Mouse (Mus musculus): ENCODE measurements around the gene Pih1d2. TPM values are rescaled to one million over a fixed set of nuclear protein-coding genes. Genes with fewer than 3 reads are reported as not detected.

Gene Pih1d2
- polyA plus RNA-seq (2012; rRNA removed), result 38.2 and 40.3 TPM in 2 replicates

DNA sequence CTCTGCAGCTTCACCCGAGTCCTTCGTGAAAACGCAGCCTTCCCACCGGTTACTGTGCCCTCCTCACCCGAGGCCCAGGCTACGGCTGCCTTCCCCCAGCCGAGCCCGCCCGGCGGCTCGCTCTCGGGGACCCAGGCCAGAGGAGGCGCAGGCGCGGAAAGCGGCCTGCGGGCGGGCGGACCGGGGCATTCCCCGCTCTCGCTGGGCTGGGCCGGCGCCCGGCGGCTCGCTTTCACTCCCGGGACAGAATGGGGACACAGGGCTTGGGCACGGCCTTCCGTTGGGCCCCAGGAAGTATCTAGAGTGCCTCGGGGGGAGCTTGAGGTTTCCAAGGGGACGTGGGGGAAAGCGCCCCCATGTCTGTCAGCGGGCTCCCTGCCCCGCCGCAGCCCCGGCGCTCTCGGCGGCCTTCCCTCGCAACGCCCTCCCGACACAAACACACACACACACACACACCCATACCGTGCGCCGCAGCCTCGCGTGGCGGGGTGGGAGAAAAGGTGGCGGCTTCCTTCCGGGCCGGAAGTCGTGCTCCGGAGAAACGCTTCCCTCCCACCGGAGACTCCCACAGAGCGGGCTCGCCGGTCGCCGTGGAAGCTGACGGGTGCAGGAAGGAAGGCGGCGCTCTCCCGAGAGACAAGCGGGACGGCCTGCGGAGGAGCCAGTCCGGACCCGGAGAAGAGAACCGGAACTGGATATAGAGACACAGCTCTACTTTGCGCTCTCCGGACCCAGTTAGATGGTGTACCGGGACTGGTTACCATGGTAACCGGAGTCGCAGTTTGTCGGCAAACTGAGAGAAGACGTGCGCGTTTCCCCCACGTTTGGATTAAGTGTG, at the start of gene Pih1d2, which contains the start of gene Nkapd1:
Gene Pih1d2, plus strand, starts transcription at position 556 of the 838 bp plus-strand sequence.
Gene Nkapd1, minus strand, starts transcription at position 699 of the 838 bp plus-strand sequence.
- no peaks in the 10 kb centered on the region; the same call in none of the 2 replicates for H3K4me1 ChIP-seq (ENCODE audit: control insufficient read depth, insufficient read depth, low read length)
- peak within 1 kb of the TSS; percentile 97 for H3K4me3 ChIP-seq (ENCODE audit: control insufficient read depth, low read depth, low read length)
- no peaks in the 10 kb centered on the region for H3K27me3 ChIP-seq (ENCODE audit: control insufficient read depth, insufficient read depth, low read length)
- H3K27ac ChIP-seq (ENCODE audit: control insufficient read depth, insufficient read depth, low read depth, low read length), result peak within 1 kb of the TSS; percentile 97
- TF ChIP-seq POLR2A (IDR thresholded peaks at IDR 0.05; ENCODE audit: control insufficient read depth, low read depth, low read length) (peak; percentile 75), CTCF (IDR thresholded peaks at IDR 0.05; ENCODE audit: control insufficient read depth, insufficient read depth, insufficient replicate concordance, low read depth, low read length) (no peak)
- H3K36me3 ChIP-seq (ENCODE audit: control insufficient read depth, insufficient read depth, low read length), result peaks cover 3% of the 10 kb centered on the region

DNA sequence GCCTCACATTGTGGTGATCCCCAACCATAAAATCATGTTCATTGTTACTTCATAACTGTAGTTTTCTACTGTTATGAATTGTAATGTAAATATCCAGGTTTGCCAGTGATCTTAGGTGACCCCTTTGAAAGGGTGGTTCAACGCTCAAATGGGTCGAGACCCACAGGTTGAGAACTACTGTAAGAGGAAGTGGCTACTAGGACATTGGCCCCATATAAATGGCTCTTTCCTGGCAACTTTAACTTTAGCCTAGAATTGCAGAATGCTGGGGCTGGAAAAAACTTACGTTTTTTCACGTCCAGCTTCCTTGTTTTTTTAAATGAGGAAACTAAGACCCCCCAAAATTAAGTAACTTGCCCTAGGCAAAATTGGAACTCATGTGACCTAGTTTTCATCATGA, 49.7 kb upstream of the Pih1d2 start:
- Histone ChIP-seq H3K4me3 (ENCODE audit: control insufficient read depth, low read depth, low read length) (no peak overlapping the region), H3K27ac (ENCODE audit: control insufficient read depth, insufficient read depth, low read depth, low read length) (no peak overlapping the region), H3K27me3 (ENCODE audit: control insufficient read depth, insufficient read depth, low read length) (no peaks in the 10 kb centered on the region), H3K4me1 (ENCODE audit: control insufficient read depth, insufficient read depth, low read length) (no peaks in the 10 kb centered on the region), H3K36me3 (ENCODE audit: control insufficient read depth, insufficient read depth, low read length) (no peaks in the 10 kb centered on the region)
- TF ChIP-seq POLR2A (IDR thresholded peaks at IDR 0.05; ENCODE audit: control insufficient read depth, low read depth, low read length), result no peak
- no peak for TF ChIP-seq CTCF (IDR thresholded peaks at IDR 0.05; ENCODE audit: control insufficient read depth, insufficient read depth, insufficient replicate concordance, low read depth, low read length)

DNA sequence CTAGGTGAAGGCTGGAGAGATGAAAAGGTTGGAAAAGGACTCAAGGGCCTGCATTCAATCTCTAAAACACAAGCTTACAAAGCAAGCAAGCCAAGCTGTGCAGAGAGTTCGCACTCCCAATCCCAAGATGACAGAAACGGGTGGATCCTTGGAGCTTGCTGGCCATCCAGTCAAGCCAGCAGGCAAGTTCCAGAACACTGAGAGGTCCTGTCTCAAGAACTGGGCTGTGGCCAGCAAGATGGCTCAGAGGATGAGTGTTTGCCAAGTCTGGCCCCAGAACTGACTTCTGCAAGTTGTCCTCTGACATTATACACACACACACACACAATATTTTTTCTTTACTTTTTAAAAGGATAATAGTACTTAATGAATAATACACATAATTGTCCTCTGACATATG, 49.2 kb upstream of the Pih1d2 start:
- Histone ChIP-seq H3K36me3 (ENCODE audit: control insufficient read depth, insufficient read depth, low read length) (no peaks in the 10 kb centered on the region), H3K4me1 (ENCODE audit: control insufficient read depth, insufficient read depth, low read length) (no peaks in the 10 kb centered on the region), H3K4me3 (ENCODE audit: control insufficient read depth, low read depth, low read length) (no peak overlapping the region), H3K27me3 (ENCODE audit: control insufficient read depth, insufficient read depth, low read length) (no peaks in the 10 kb centered on the region), H3K27ac (ENCODE audit: control insufficient read depth, insufficient read depth, low read depth, low read length) (no peak overlapping the region)
- no peak for TF ChIP-seq CTCF (IDR thresholded peaks at IDR 0.05; ENCODE audit: control insufficient read depth, insufficient read depth, insufficient replicate concordance, low read depth, low read length)
- TF ChIP-seq POLR2A (IDR thresholded peaks at IDR 0.05; ENCODE audit: control insufficient read depth, low read depth, low read length), result no peak

DNA sequence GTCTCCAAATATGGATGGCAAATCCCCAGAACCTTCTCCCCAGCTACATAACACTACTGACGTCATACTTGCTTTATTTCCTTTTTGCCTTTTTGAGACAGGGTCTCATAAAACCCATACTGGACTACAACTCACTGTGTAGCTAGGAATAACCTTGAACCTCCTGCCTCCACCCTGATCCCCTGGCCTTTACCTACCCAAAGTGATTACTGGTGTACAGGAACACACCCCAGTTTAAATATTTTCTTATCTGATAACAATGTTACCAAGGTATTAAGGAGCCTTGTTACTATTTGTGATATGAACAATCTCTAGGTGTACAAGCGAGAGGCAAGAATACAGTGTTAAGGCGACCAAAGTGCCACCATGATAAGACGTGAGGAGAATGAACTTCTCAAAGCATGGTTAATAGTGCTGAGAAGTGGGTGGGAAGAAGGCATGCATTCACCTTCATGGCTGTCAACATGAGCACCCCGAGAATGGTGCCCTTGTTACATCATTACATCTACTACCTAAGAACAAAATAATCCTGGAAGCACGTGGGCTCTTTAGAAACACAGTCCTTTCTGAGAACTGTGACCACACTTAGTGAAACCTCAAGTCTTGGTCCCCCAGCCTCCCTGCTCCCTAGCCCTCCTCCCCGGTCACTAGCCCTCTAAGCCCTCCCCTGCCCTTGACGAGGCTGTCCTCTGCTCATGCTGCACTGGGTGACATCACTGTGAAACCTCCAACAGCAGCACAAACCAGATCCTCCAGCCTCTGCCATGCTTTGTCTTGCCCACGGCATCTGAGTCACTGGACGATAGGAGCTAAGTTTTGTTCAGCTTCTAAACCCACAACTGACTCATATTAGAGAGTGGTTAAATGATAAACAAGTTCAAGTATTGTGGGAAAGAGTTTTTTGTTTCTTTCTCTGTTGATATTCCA, 47.3 kb upstream of the Pih1d2 start:
- no peak for TF ChIP-seq CTCF (IDR thresholded peaks at IDR 0.05; ENCODE audit: control insufficient read depth, insufficient read depth, insufficient replicate concordance, low read depth, low read length)
- TF ChIP-seq POLR2A (IDR thresholded peaks at IDR 0.05; ENCODE audit: control insufficient read depth, low read depth, low read length), result no peak
- Histone ChIP-seq H3K36me3 (ENCODE audit: control insufficient read depth, insufficient read depth, low read length) (no peaks in the 10 kb centered on the region), H3K4me1 (ENCODE audit: control insufficient read depth, insufficient read depth, low read length) (no peaks in the 10 kb centered on the region), H3K27ac (ENCODE audit: control insufficient read depth, insufficient read depth, low read depth, low read length) (no peak overlapping the region), H3K27me3 (ENCODE audit: control insufficient read depth, insufficient read depth, low read length) (no peaks in the 10 kb centered on the region), H3K4me3 (ENCODE audit: control insufficient read depth, low read depth, low read length) (no peak overlapping the region)

DNA sequence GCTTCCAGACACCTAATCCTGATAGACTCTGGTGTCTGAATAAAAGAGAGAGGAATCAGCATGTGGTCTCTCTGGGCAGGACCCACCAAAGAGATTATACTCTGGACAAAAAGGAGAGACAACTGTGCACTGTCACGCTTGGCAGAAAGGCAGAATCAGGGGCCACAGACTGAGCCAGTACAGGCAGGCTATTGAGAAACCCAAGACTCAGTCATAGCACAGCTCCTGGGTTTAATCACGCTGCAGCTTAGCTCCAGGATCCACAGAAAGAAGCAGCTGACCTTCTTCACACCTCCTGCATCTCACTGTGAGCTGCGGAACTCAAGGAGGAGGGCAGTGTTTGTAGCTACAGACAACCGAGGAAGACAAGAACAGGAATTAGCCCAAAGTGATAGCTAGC, 36.8 kb upstream of the Pih1d2 start:
- Histone ChIP-seq H3K36me3 (ENCODE audit: control insufficient read depth, insufficient read depth, low read length) (no peaks in the 10 kb centered on the region), H3K27me3 (ENCODE audit: control insufficient read depth, insufficient read depth, low read length) (no peaks in the 10 kb centered on the region), H3K4me3 (ENCODE audit: control insufficient read depth, low read depth, low read length) (no peak overlapping the region), H3K27ac (ENCODE audit: control insufficient read depth, insufficient read depth, low read depth, low read length) (no peak overlapping the region), H3K4me1 (ENCODE audit: control insufficient read depth, insufficient read depth, low read length) (no peaks in the 10 kb centered on the region; the same call in 1 of the 2 replicates)
- TF ChIP-seq CTCF (IDR thresholded peaks at IDR 0.05; ENCODE audit: control insufficient read depth, insufficient read depth, insufficient replicate concordance, low read depth, low read length), result no peak
- no peak for TF ChIP-seq POLR2A (IDR thresholded peaks at IDR 0.05; ENCODE audit: control insufficient read depth, low read depth, low read length)

DNA sequence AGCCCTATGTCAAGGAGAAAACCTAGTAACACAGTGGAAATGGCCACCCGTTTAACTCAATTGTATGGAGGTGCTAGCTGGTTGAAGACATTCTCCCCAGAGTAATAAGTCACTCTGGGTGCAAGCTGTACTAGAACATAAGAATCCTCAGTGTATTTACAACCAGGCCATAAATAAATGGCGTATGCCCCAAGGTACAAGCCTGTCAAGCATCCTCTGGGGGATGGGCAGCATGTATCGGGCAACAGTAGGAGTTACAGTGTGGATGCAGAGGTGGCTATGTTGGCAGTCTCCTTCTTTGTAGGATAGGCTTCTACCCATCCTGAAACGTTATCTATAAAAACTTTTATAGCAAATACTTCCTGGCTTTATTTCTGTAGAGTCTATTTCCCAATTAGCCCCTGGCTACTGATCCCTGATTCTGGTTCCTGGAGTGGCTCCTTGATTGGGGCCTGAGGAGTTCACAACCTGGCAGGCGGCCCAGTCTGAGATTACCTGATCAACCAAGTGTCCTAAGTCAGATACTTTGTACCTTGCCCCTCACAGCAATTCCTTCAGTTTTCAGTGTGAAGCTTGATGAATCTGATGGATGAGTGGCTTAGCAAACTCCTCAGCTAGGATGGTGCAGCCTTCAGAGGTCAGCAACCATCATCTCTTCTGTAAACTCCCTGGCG, 31.8 kb upstream of the Pih1d2 start:
- TF ChIP-seq CTCF (IDR thresholded peaks at IDR 0.05; ENCODE audit: control insufficient read depth, insufficient read depth, insufficient replicate concordance, low read depth, low read length), result no peak
- no peak for TF ChIP-seq POLR2A (IDR thresholded peaks at IDR 0.05; ENCODE audit: control insufficient read depth, low read depth, low read length)
- Histone ChIP-seq H3K27ac (ENCODE audit: control insufficient read depth, insufficient read depth, low read depth, low read length) (no peak overlapping the region), H3K4me1 (ENCODE audit: control insufficient read depth, insufficient read depth, low read length) (no peaks in the 10 kb centered on the region; the same call in 1 of the 2 replicates), H3K36me3 (ENCODE audit: control insufficient read depth, insufficient read depth, low read length) (no peaks in the 10 kb centered on the region), H3K4me3 (ENCODE audit: control insufficient read depth, low read depth, low read length) (no peak overlapping the region), H3K27me3 (ENCODE audit: control insufficient read depth, insufficient read depth, low read length) (no peaks in the 10 kb centered on the region)

Data from testis, adult 2 months (tissue).